Mouse (Mus musculus) ES-E14 (cell line): ENCODE measurements around the gene Acad11.

Experiments
- CHD2 ChIP-seq: IDR thresholded peaks from 2 replicates; pipeline ENCODE4 v1.6.1; 2014; ENCODE audit warnings: mild to moderate bottlenecking, low read depth, low read length, inconsistent platforms
- HCFC1 ChIP-seq: IDR thresholded peaks from 2 replicates; pipeline ENCODE4 v1.6.1; 2012; ENCODE audit warnings: low read length, inconsistent platforms, borderline replicate concordance; ENCODE audit not compliant: insufficient read depth
- MAFK ChIP-seq: IDR thresholded peaks from 2 replicates; pipeline ENCODE4 v1.6.1; 2014; ENCODE audit warnings: mild to moderate bottlenecking, low read depth, low read length, inconsistent platforms; ENCODE audit not compliant: insufficient read depth
- ZC3H11A ChIP-seq: IDR thresholded peaks from 2 replicates; pipeline ENCODE4 v1.6.1; 2012; ENCODE audit warnings: low read depth, mild to moderate bottlenecking, inconsistent platforms, low read length, borderline replicate concordance
- ZNF384 ChIP-seq: IDR thresholded peaks from 2 replicates; pipeline ENCODE4 v1.6.1; 2012; ENCODE audit warnings: low read depth, low read length, inconsistent platforms

GRCm38 (mm10) chr9:104171651-104172050, 108.5 kb downstream of the Acad11 start:
- TF ChIP-seq MAFK (no peak), HCFC1 (no peak), ZNF384 (no peak), CHD2 (no peak), ZC3H11A (no peak)
